Mouse (Mus musculus) lung, postnatal 10 days (tissue): Measurements from ENCODE around the gene Ttc13.

Experiments used
- DNase-seq: peaks from one replicate; pipeline ENCODE4 v3.0.0; 2021

Gene Ttc13

GRCm38 (mm10) chr8:124721862-124722515 is at the start of gene Ttc13, which contains the start of gene Arv1:
Ttc13 (minus strand) TSS chr8:124721983.
Arv1 (plus strand) TSS chr8:124722139.
- DNase-seq: peak; percentile 98

- DNase-seq: no peak
Measured at GRCm38 (mm10) chr8:124763061-124763460, 41.3 kb upstream of the Ttc13 start.

GRCm38 (mm10) chr8:124758544-124758943 is 36.8 kb upstream of the Ttc13 start:
- peak; percentile 53 for DNase-seq

- DNase-seq: no peak
Measured at GRCm38 (mm10) chr8:124756601-124757000, 34.8 kb upstream of the Ttc13 start.

- no peak for DNase-seq
Measured at GRCm38 (mm10) chr8:124756153-124756552, 34.4 kb upstream of the Ttc13 start.

GRCm38 (mm10) chr8:124755481-124755880 is 33.7 kb upstream of the Ttc13 start:
- no peak for DNase-seq

GRCm38 (mm10) chr8:124754792-124755190 is 33.0 kb upstream of the Ttc13 start:
- DNase-seq: no peak

- peak; percentile 8 for DNase-seq
Measured at GRCm38 (mm10) chr8:124754101-124754791, 32.5 kb upstream of the Ttc13 start.

GRCm38 (mm10) chr8:124752325-124752862 is 30.6 kb upstream of the Ttc13 start:
- no peak for DNase-seq

- DNase-seq: peak; percentile 80
Measured at GRCm38 (mm10) chr8:124751709-124752173, 30.0 kb upstream of the Ttc13 start, which contains the start of gene Fam89a. Fam89a (minus strand) TSS chr8:124751832.

GRCm38 (mm10) chr8:124751191-124751590 is 29.4 kb upstream of the Ttc13 start:
- DNase-seq: peak; percentile 16

GRCm38 (mm10) chr8:124746661-124747060 is 24.9 kb upstream of the Ttc13 start:
- no peak for DNase-seq

- DNase-seq: peak; percentile 33
Measured at GRCm38 (mm10) chr8:124739268-124739667, 17.5 kb upstream of the Ttc13 start.

GRCm38 (mm10) chr8:124735371-124735911 is 13.7 kb upstream of the Ttc13 start:
- no peak for DNase-seq

GRCm38 (mm10) chr8:124732828-124733227 is 11.0 kb upstream of the Ttc13 start:
- no peak for DNase-seq

GRCm38 (mm10) chr8:124724301-124724700 is 2.5 kb upstream of the Ttc13 start:
- no peak for DNase-seq

GRCm38 (mm10) chr8:124720938-124721861 is 583 bp downstream of the Ttc13 start:
- no peak for DNase-seq

GRCm38 (mm10) chr8:124720133-124720532 is 1.6 kb downstream of the Ttc13 start:
- DNase-seq: no peak

GRCm38 (mm10) chr8:124715736-124716135 is 6.0 kb downstream of the Ttc13 start:
- no peak for DNase-seq

GRCm38 (mm10) chr8:124713207-124713606 is 8.6 kb downstream of the Ttc13 start:
- no peak for DNase-seq

- DNase-seq: no peak
Measured at GRCm38 (mm10) chr8:124705823-124706222, 16.0 kb downstream of the Ttc13 start.

GRCm38 (mm10) chr8:124704376-124704775 is 17.4 kb downstream of the Ttc13 start:
- DNase-seq: no peak
